Mouse (Mus musculus): ENCODE data around the gene Ntm.

The Ntm gene

DNA sequence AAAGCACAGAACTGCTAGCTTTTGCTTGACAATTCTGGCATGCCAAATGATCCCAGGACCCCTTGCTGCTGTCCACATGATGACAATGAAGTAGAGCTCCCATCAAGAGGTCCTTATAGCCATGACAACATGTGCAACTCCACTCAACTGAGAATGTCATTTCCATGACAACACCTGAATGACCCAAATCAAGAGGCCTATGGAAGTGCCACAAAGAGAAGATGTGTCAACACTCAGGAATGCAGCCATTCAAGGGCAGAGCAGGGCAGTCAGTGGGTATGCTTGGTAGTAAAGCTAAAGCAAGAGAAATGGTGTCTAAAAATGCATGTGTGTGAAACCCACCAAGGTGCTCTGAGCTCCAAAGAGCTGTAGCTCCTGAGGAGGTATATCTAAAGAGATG, 870.5 kb downstream of the Ntm start:
- no peak for DNase-seq

DNA sequence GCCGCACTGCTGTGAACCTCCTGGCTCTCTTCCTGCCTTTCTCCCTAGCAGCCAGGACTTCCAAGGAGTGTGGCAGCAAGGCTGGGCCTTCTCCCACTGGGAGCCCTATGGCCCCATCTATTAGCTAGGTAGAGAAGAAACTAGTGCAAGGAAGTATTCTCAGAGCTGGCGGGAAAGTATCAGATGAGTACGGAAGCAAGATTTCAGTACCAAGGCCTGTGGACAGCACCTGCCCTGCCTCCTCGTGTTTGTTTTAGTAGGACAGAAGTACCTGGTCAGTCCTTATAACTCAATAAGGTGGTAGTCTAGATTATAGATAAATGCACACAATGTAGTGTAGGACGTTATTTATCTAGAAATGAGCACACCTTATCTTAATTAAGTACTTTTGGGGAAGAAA, 874.3 kb downstream of the Ntm start:
- no peak for DNase-seq

GRCm38 (mm10) chr9:29087656-29088055, 875.3 kb downstream of the Ntm start:
- no peak for DNase-seq

DNA sequence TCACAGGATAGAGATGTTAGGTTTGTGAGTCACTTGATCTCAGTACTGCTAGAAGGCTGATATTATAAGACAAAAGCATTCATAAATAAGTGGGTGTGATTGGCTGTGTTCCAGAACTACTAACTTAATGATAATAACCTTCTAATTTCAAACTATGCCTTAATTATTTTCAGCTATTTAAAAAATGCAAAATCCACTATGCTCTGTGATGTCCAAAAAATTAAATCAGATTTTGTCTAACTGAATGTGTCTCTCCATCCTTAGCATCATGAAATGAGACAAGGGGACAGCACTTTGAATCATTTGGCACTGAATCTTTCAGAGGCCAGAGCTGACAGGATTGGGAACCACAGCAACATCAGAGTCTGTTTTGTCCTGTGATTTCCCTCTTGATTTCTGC, 875.8 kb downstream of the Ntm start:
- DNase-seq = no peak

DNA sequence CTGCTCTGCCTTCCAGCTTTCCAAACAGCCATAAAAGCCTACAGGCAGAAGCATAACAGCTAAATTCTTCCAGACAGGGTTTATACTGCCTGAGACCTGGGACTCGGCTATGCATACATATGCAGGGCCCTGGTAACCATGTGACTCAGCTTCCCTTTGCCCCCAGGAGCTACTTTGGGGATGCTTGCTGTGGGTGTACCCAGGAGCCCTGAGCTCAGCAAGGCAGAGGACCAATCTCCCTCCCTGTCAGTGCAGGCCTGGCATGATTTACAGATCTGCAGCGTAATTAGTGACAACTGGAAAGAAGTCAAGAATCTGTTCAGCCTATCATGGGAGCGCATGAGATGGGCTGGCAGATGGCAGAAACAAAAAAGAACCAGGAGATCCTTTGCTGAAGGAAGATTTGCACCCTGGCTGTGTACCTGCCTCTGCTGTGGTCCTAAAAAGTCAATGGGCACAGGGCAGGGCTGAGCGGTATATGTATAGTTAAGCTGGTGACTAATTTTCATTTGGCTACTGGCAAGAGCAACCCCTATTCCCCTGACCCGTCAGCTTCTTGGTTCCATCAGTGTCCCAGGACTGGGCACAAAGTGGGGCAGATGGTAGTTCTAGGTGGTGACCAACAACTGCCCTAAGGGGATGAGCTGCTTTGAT, 886.9 kb downstream of the Ntm start:
- DNase-seq = no peak

DNA sequence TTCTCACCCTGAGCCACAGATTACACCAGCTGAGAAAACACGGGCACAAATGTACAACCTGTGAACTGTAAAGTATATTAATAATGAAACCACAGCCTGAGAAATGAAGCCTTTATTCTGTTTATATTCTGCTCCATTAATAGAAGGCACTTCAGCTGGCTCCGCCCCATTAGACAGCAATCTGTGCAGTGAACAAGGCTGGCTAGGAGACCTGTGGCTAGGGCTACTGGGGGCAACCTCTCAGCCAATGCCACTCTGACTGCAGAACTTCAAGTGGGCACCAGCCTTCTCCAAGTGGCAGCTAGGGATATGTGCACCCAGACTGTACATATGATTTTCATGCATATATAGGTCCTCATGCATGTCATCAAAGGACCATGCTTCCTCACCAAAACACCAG, 887.7 kb downstream of the Ntm start:
- DNase-seq = no peak

- no peak for DNase-seq
These were observed 888.4 kb downstream of the Ntm start for GRCm38 (mm10) chr9:29074494-29074893.

- no peak for DNase-seq
These were observed 890.9 kb downstream of the Ntm start for GRCm38 (mm10) chr9:29071997-29072396.

GRCm38 (mm10) chr9:29067572-29067971, 895.4 kb downstream of the Ntm start:
- DNase-seq = no peak

DNA sequence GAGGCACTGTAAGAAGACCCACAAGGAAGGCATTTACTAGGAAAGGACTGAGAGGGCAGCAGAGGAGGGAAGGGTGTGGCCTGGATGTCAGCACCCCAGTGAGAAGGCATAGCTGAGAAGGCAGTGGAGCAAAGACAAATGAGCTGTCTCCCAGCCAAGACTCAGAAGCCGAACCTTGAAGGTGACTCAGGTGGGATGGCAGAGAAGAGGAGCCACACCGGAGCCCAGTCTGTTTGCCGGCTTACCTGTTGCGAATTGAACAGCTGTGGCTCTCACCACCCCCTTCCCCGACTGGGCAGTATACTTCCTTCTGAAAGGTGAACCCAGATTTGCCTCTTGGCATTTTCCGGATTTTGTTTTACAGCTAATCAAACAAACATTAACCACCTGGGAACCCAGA, 902.6 kb downstream of the Ntm start:
- no peak for DNase-seq

GRCm38 (mm10) chr9:29058811-29059210, 904.1 kb downstream of the Ntm start:
- DNase-seq = no peak

DNA sequence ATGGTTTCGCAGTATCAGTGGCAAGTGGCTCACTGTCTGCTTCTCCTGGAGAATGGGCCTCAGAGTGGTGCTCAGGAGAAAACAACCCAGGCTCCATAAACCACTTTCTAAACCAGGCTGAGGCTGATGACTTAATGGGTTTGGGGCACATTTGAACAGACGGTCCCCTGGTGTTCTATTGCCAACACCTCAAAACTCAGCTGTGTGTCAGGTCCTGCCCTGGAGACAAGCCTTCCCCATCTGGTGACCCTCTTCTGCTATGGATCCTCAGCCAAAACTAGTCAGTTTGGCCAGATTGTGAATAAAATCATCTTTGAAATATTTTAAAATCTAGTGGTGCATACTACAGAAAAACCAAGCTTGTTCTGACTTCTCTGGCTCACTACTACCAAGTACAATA, 907.3 kb downstream of the Ntm start:
- DNase-seq = no peak

GRCm38 (mm10) chr9:29036466-29036865, 926.5 kb downstream of the Ntm start:
- no peak for DNase-seq

- no peak for DNase-seq
These were observed 926.9 kb downstream of the Ntm start for GRCm38 (mm10) chr9:29036058-29036457.

DNA sequence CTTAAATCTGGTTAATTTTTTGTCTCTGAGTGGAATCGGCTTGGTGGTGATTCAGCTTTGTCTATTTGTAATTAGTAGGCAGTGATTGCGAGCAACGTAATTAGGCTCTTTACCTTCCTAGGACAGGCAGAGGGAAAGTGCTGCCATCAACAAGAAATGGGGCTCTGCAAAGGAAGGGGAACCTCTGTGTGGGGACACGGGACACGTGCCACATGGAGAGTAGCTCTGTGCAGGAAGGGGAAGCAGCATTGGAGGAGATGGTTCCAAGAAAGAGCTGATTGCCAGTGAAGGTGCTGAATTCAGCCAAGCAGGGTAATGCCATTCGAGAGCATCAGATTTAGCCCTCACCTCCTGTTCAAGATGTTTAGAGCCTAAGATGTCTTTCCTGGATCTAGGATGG, 936.5 kb downstream of the Ntm start:
- DNase-seq = no peak

DNA sequence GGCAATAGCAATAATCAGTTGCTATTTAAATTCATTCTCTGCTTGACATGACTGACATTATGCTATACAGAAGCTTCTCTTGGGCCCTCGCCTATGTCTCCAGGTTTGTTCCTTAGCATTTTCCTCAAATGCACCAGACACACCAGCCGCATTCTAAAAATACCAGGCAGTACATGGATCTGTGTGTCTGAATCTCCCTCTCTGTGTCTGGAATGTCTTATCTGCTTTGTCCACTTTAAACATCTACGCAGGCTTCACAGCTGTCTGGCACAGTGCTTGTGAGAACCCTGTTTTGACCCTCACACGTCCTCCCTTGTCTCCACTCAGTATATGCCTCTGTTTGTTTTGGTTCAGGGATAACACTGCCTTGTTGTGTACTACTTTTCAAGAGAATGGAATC, 937.3 kb downstream of the Ntm start:
- DNase-seq = no peak

DNA sequence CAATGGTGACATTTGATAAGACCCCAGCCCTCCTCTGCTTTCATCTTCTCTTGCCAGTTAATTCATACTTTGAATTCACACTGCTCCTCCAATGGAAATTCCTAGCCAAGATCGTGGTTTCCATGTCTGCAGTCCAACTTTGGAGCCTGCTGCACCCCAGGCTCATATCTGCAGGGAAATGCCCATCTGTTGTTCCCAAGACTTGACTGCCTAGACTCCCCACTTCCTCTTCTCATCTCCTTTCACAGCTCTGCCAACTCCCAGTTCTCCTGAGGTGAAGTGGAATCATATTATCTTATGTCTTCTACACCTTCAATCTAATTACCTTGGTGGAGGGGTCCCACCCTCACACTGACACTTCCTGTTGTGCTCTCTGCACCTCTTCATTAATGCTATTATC, 937.8 kb downstream of the Ntm start:
- DNase-seq = no peak

DNA sequence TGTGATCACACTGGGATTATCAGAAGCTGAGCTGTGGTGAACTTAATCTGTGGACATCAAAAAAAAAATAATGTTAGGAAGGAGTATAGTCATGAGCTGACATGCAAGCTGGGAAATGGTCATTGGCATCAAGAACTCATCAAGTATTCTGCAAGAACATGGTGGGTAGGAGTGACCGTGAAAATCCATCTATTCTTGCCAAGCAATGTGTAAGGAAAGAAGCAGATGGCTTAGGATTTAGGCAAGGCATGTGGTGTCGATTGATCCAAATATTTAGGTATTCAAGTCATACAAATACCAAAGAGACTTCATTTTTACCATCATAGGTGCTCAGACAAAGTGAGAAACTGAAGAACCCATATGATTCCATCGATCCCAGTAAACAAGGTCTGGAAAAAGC, 946.1 kb downstream of the Ntm start:
- DNase-seq = no peak

- DNase-seq = no peak
These were observed 949.1 kb downstream of the Ntm start for GRCm38 (mm10) chr9:29013881-29014280.

DNA sequence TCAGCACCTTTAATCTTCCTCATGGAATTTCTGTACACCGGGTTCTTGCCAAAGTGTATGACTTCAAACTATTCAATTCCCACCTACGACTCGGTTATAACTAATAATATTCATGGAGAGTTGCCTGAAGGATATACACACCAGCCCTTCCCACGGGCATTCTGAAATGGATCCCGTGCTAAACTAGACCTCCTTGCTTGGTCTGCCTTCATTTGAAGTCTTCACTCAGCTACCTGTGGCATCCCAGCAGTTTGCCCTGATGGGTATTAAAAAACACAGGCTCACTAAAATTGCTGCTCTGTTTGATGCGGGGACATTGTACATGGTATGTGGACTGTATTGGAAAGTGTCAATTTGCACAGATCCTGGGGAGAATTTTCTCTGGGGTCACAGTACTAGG, 950.4 kb downstream of the Ntm start:
- DNase-seq = no peak

GRCm38 (mm10) chr9:29011476-29011875, 951.5 kb downstream of the Ntm start:
- no peak for DNase-seq

- no peak for DNase-seq
These were observed 958.4 kb downstream of the Ntm start for GRCm38 (mm10) chr9:29004534-29004933.

- no peak for DNase-seq
These were observed 963.0 kb downstream of the Ntm start for GRCm38 (mm10) chr9:28999951-29000351.

- DNase-seq = no peak
These were observed 985.7 kb downstream of the Ntm start for GRCm38 (mm10) chr9:28977275-28977674.

GRCm38 (mm10) chr9:28969455-28969854, 993.5 kb downstream of the Ntm start:
- DNase-seq = no peak

All from B cell, adult 2 months (primary cell).